Mouse (Mus musculus): ENCODE measurements around the gene Cfap36. TPM values are rescaled to one million over a fixed set of nuclear protein-coding genes. Genes with fewer than 3 reads are reported as not detected.

Gene Cfap36
- total RNA-seq (2021) (10 to 100 TPM; 15.6 to 15.8 TPM), polyA plus RNA-seq (2012; rRNA removed) (2.8 and 3.5 TPM in 2 replicates)
- long read RNA-seq, transcript Cfap36-201 (10 exons, 1,664 nt), result major isoform, 8 of 12 reads
- long read RNA-seq, partial matches to known transcripts, result 4 of 12 reads
- long read RNA-seq, other reads (novel, unspliced or antisense), result 0 of 12 reads

DNA sequence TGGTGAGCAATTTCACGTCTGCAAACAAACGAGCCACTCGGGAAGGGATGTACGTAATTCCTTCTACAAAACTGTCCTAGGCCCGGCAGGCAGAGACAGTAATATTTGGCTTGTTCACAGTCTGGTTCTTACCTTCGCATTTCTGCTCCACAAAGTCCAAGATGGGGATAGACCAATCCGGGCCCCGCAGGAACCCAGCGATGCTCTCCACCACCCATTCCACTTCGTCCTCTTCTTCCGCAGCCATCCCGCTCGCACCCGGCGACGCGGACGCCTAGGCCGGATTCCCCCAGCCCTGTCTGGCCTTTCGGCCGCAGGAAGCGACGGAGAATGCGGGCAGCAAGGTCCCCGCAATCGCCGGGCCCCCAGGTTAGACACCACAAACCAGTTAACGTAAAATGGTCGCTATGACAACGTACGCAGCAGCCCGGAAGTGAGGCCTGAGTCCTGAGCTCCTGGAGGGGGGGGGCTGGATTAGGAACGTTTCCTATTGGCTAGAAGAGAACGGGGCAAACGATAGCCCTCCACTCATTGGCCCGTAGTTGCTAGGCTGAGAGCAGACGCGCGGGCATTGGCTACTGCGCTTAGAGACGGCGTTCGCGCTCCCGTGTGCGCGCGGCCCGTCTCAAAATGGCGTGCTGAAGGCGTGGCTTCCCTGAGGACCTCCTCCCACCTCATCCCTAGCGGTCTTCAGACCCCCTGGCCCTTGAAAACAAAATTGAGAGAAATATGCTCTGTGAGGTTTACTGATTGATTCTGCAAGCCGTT is at the start of gene Cfap36:
Gene Cfap36, minus strand, starts transcription at position 527 of the 768 bp plus-strand sequence.
- Histone ChIP-seq H3K79me2 (replicated peaks; ENCODE audit: control insufficient read depth, insufficient read depth, low read length) (no peaks in the 10 kb centered on the region), H3K4me3 (peak within 1 kb of the TSS; percentile 90), H3K9ac (ENCODE audit: low read depth, low read length) (peak within 1 kb of the TSS; percentile 68), H3K27me3 (ENCODE audit: control insufficient read depth, insufficient read depth, low read length) (no peaks in the 10 kb centered on the region), H3K36me3 (ENCODE audit: control insufficient read depth, insufficient read depth, low read length) (no peaks in the 10 kb centered on the region; the same call in 1 of the 2 replicates), H3K27ac (peak within 1 kb of the TSS; percentile 66), H3K4me1 (ENCODE audit: control insufficient read depth, insufficient read depth, low read length) (peaks cover 2% of the 10 kb centered on the region)
- WGBS, result under 1% methylated on average over 53 of the region's 53 CpGs
- TF ChIP-seq CTCF (IDR thresholded peaks at IDR 0.05) (no peak), POLR2A (IDR thresholded peaks at IDR 0.05; ENCODE audit: insufficient read depth, low read depth, low read length) (no peak), EP300 (IDR thresholded peaks at IDR 0.05; ENCODE audit: insufficient read depth, low read depth, low read length) (no peak)
- DNase-seq, result peak; percentile 86 to 92
- intact Hi-C loops (cut with DNase I), result loop anchor here (5.0 kb wide), 1 partner anchor 125 kb away; the partner anchor contains the start of gene Ccdc88a

DNA sequence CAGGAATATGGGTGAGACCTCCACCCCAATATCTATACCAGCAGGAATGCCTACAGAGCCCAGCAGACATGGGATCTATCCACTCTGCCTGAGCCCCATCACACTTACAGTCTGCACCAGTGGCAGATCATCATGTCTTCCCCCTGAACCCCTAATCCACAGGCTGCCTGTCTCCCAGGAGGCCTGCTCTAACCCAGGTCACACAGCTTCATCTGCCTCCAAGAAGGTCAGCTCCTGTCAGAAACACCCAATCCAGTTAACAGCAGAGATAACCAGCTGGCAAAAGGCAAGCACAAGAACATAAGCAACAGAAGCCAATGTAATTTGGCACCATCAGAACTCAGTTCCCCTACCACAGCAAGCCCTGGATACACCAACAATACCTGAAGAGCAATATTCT is 40.1 kb upstream of the Cfap36 start:
- no peak overlapping the region for H3K27ac ChIP-seq
- TF ChIP-seq EP300 (IDR thresholded peaks at IDR 0.05; ENCODE audit: insufficient read depth, low read depth, low read length) (no peak), CTCF (IDR thresholded peaks at IDR 0.05) (no peak), POLR2A (IDR thresholded peaks at IDR 0.05; ENCODE audit: insufficient read depth, low read depth, low read length) (no peak)
- H3K36me3 ChIP-seq (ENCODE audit: control insufficient read depth, insufficient read depth, low read length), result no peaks in the 10 kb centered on the region
- H3K27me3 ChIP-seq (ENCODE audit: control insufficient read depth, insufficient read depth, low read length), result no peaks in the 10 kb centered on the region
- no peak for DNase-seq
- intact Hi-C loops (cut with DNase I), result no loop called here
- H3K4me3 ChIP-seq, result no peak overlapping the region
- no peak overlapping the region for H3K9ac ChIP-seq (ENCODE audit: low read depth, low read length)
- H3K79me2 ChIP-seq (replicated peaks; ENCODE audit: control insufficient read depth, insufficient read depth, low read length), result no peaks in the 10 kb centered on the region
- H3K4me1 ChIP-seq (ENCODE audit: control insufficient read depth, insufficient read depth, low read length), result no peaks in the 10 kb centered on the region

DNA sequence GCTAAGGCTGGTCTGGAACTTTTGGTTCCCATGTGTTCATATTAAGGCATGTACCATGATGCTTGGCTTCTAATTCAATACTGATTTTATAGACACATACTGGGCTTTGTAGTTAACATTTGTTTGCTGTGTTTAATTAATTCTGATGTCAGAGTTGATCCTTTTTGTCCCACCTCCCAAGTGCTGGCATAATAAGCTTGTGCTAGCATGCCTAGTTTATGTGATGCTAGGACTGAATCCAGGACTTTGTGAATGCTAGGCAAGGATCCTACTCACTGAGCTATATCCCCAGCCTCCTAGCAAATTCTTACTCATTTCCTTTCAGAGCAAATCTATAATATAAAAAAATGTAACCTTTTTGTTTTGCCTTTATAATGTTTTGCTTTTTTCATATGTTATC is 38.8 kb upstream of the Cfap36 start:
- Histone ChIP-seq H3K4me3 (no peak overlapping the region), H3K27me3 (ENCODE audit: control insufficient read depth, insufficient read depth, low read length) (no peaks in the 10 kb centered on the region), H3K9ac (ENCODE audit: low read depth, low read length) (no peak overlapping the region), H3K27ac (no peak overlapping the region), H3K79me2 (replicated peaks; ENCODE audit: control insufficient read depth, insufficient read depth, low read length) (no peaks in the 10 kb centered on the region), H3K4me1 (ENCODE audit: control insufficient read depth, insufficient read depth, low read length) (no peaks in the 10 kb centered on the region), H3K36me3 (ENCODE audit: control insufficient read depth, insufficient read depth, low read length) (no peaks in the 10 kb centered on the region)
- TF ChIP-seq CTCF (IDR thresholded peaks at IDR 0.05), result no peak
- TF ChIP-seq POLR2A (IDR thresholded peaks at IDR 0.05; ENCODE audit: insufficient read depth, low read depth, low read length), result no peak
- no peak for TF ChIP-seq EP300 (IDR thresholded peaks at IDR 0.05; ENCODE audit: insufficient read depth, low read depth, low read length)
- DNase-seq, result no peak
- intact Hi-C loops (cut with DNase I), result no loop called here

DNA sequence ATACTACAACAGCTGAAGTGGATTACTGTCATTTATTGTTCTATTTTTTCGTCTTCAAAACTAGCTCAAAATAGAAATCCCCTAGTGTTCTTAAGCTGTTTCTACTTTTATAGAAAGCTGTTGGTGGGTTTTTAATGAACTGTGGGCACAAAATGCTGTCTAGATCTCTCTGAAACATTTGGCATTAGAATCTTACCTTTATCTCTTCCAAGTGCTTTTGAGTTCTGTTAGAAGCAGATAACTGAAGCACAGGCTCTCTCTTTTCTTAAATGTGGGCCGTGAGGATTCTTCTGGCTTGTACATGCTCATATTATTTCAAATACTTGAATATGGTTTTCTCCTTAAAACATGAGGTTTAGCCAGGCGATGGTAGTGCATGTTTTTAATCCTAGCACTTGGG is 27.5 kb upstream of the Cfap36 start:
- intact Hi-C loops (cut with DNase I), result no loop called here
- Histone ChIP-seq H3K4me1 (ENCODE audit: control insufficient read depth, insufficient read depth, low read length) (no peaks in the 10 kb centered on the region), H3K27me3 (ENCODE audit: control insufficient read depth, insufficient read depth, low read length) (no peaks in the 10 kb centered on the region), H3K4me3 (no peak overlapping the region), H3K27ac (no peak overlapping the region), H3K79me2 (replicated peaks; ENCODE audit: control insufficient read depth, insufficient read depth, low read length) (no peaks in the 10 kb centered on the region), H3K9ac (ENCODE audit: low read depth, low read length) (no peak overlapping the region), H3K36me3 (ENCODE audit: control insufficient read depth, insufficient read depth, low read length) (no peaks in the 10 kb centered on the region)
- 74% methylated on average over 3 of the region's 3 CpGs for WGBS
- DNase-seq, result no peak
- TF ChIP-seq EP300 (IDR thresholded peaks at IDR 0.05; ENCODE audit: insufficient read depth, low read depth, low read length), result no peak
- no peak for TF ChIP-seq CTCF (IDR thresholded peaks at IDR 0.05)

DNA sequence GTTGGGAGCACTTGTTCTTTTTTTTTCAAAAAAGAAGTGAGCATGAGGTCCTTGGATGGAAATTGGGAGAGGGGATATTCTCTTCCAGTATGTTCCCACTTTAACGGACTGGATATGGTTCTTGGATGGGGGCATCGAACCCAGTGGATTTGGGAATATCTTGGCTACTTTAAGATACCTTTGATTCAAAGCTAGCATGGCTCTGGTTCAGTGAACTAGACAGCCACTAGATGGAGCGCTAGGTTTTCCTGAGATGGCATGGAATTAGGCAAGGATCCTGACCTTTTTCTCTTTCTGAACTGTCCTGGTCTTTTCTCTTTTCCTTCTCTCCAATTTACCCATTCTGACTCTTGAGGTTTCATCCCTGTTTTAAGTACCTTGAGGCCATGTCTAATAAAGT is 20.6 kb upstream of the Cfap36 start:
- Histone ChIP-seq H3K27me3 (ENCODE audit: control insufficient read depth, insufficient read depth, low read length) (no peaks in the 10 kb centered on the region), H3K79me2 (replicated peaks; ENCODE audit: control insufficient read depth, insufficient read depth, low read length) (no peaks in the 10 kb centered on the region), H3K36me3 (ENCODE audit: control insufficient read depth, insufficient read depth, low read length) (no peaks in the 10 kb centered on the region), H3K4me1 (ENCODE audit: control insufficient read depth, insufficient read depth, low read length) (no peaks in the 10 kb centered on the region), H3K27ac (no peak overlapping the region), H3K4me3 (no peak overlapping the region), H3K9ac (ENCODE audit: low read depth, low read length) (no peak overlapping the region)
- intact Hi-C loops (cut with DNase I), result loop anchor here (2.0 to 5.0 kb wide), 4 partner anchors 259 to 619 kb away; partner anchors contain the start of genes Mtif2 and Rtn4
- DNase-seq, result peak; percentile 8 to 27
- peak; percentile 84 for TF ChIP-seq CTCF (IDR thresholded peaks at IDR 0.05)
- no peak for TF ChIP-seq POLR2A (IDR thresholded peaks at IDR 0.05; ENCODE audit: insufficient read depth, low read depth, low read length)
- TF ChIP-seq EP300 (IDR thresholded peaks at IDR 0.05; ENCODE audit: insufficient read depth, low read depth, low read length), result no peak
- WGBS, result 21% methylated on average over 3 of the region's 3 CpGs

DNA sequence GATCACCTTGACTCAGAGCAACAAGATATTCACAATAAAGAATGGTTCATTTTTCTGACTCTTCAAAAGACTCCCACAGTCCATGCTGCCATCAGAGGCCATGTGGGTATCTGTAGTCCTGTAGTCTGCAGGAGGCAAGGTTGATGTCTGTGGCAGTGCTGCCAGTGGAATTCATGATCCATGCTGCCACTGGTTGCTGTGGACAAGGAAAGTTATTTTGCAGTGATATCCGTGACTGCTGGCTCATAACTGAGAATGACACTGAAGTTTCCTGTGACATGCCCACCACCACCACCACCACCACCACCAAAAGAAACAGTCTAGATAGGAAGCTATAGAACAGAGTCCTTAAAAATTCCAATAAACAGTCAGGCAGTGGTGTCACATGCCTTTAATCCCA is 7.4 kb upstream of the Cfap36 start:
- WGBS, result 80% methylated on average over 1 of the region's 1 CpGs
- Histone ChIP-seq H3K36me3 (ENCODE audit: control insufficient read depth, insufficient read depth, low read length) (no peaks in the 10 kb centered on the region), H3K27me3 (ENCODE audit: control insufficient read depth, insufficient read depth, low read length) (no peaks in the 10 kb centered on the region), H3K4me1 (ENCODE audit: control insufficient read depth, insufficient read depth, low read length) (no peaks in the 10 kb centered on the region), H3K79me2 (replicated peaks; ENCODE audit: control insufficient read depth, insufficient read depth, low read length) (no peaks in the 10 kb centered on the region), H3K4me3 (no peak overlapping the region), H3K9ac (ENCODE audit: low read depth, low read length) (no peak overlapping the region), H3K27ac (no peak overlapping the region)
- no peak for DNase-seq
- intact Hi-C loops (cut with DNase I), result no loop called here
- TF ChIP-seq EP300 (IDR thresholded peaks at IDR 0.05; ENCODE audit: insufficient read depth, low read depth, low read length), result no peak
- no peak for TF ChIP-seq CTCF (IDR thresholded peaks at IDR 0.05)
- no peak for TF ChIP-seq POLR2A (IDR thresholded peaks at IDR 0.05; ENCODE audit: insufficient read depth, low read depth, low read length)

Measured in heart, adult 2 months (tissue).